Mouse (Mus musculus) brain, adult 2 months (tissue): Measurements from ENCODE around the gene Fndc3b.

Source experiments
- DNase-seq: peaks from one replicate; pipeline ENCODE4 v3.0.0; 2011; ENCODE audit warnings: low read depth, low spot score

Gene Fndc3b

GRCm38 (mm10) chr3:27557100-27558004, 153.8 kb downstream of the Fndc3b start:
- no peak for DNase-seq

- peak; percentile 87 for DNase-seq
These were observed 155.6 kb downstream of the Fndc3b start for GRCm38 (mm10) chr3:27555401-27555940.

DNA sequence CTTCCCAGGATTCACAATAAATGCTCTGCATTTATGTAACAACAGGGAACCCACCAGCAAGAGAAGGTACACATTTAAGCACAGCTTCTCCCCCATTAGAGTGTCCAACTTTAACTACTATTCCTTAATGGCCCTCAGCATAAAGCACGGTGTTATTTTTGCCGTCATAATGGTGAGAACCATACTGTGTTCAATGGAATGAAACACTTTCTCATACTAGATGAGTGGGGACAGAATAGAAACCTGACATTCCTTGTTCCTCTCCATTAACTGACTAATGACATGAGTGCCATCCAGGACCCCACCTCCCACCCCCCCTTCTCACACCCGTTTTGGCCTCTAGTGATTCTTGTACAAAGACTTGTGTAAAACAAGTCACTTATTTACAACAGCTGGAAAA, 156.8 kb downstream of the Fndc3b start:
- no peak for DNase-seq

DNA sequence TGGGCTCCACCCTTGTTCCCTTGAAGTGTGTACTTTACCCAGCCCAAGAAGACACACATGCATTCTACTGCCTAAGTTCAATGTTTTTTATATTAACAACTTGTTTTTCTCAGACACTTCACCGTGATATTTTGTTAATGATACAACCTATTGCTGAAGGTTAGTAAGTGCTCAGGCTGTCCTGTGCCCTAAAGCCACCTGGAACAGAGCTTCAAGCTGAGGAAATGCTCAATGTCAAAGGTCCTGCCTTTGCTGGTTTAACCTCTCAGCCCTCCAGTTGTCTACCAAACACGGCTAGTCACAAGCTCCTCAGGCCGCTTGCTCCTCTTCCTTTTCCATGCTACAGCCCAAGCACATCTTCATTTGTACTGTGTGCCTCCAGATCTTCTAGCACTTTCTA, 157.3 kb downstream of the Fndc3b start:
- DNase-seq = no peak

DNA sequence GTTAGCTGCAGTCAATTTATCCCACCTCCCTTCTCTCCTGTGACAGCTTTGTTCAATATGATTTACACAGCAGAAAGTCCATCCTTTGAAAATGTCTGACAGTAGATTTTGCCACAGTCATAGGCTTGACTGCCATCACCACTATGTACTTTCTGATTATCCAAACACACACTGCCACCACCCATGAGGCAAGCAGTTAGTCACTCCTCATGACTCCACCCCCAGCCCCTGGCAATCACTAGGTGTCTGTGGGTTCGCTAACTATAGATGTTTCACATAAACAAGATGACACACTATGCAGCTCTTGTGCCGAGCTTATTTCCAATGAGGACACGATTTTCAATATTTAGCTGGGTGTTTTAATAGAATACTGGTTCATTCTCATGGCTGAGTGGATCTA, 160.1 kb downstream of the Fndc3b start:
- DNase-seq = peak; percentile 61

GRCm38 (mm10) chr3:27550409-27550808, 160.7 kb downstream of the Fndc3b start:
- no peak for DNase-seq

DNA sequence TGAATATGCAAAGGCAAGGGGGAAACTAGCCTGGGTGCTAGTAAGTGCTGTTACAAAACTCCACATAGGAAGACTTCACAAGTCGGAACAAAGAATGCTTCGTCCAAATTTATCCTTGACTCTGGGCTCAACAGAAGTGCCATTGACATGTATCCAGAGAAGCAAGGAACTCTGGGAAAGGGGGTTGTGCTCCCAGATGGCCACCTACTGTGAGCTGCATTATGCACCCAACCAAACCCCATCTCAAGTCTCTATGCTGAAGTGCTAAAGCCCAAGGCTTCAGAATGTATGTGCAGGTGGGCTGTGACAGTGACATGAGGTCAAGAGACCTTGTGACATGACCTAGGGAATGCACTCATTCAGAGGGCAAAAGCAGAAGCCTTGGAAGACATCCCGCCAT, 165.5 kb downstream of the Fndc3b start:
- no peak for DNase-seq

DNA sequence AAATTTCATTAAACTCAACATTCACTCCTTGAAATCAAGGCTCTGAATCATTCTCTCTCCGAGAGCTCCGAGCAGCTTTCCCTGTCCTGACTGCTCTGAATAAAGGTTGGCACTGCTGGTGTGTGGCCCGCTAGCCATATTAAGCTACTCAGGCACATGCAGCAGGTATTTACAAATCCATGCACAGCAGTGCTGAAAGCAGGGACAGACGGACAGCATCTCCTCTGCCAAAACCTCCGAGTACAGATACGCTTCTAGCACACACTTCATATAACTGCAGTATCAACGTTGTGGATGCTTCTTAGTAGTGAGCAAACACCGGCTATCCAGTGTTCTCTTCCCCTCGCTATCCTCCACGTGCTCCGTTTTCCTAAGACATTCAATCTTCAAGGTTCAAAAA, 167.0 kb downstream of the Fndc3b start:
- no peak for DNase-seq

- DNase-seq = no peak
These were observed 169.3 kb downstream of the Fndc3b start for GRCm38 (mm10) chr3:27541841-27542240.

DNA sequence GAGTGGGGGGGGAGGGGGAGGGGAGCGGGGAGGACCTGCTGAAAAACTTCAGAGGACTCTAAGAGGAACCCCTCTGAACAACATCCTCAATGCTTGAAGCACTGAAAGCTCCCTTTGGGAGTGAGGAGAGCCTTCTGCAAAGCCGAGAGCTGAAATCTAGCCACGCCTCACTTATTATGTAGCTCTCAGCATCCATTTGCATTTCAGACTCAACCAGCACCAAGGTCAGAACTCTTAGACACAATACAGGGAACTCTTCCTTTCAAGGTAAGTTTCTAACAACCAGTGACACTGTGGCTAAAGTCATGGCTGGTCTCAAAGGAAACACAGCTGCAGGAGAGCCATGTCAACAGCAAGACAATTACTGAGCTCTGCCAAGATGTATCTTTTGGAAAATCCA, 169.9 kb downstream of the Fndc3b start:
- DNase-seq = no peak

DNA sequence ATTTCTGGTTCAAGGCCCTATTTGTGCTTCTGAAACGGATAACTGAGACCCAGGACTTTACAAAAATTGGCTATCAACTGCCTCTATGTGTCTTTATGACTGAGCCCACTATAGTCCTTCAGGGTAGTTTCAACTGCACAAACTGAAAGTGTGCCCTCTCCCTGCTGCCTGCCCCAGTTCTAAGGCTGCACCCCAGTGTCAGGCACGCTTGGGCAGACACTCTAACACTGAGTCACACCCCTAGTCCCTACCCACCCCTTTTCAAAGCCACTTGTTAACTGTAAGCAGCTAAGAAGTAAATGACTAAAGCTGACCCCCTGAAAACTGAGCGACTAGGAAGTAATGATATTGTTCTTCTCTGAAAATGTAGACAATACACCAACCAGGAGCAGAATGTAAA, 176.9 kb downstream of the Fndc3b start:
- DNase-seq = no peak

DNA sequence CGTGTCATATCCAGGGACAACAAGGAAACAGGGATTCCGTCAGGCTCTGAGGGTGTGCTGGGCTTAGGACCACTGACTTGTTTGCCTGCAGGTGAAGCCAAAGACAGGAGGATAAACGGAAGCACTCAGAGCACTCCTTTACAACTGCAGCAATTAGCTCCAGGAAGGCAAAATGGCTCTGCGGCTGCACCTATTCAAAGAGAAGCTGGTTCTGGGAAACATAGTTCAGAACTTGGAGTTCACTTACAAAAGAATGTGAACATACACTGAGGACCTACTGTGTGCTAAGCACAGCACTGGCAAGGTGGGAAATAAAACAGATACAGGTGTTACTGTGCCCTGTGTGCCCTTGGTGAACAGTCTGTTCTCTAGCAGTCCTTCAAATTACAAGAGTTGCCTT, 177.4 kb downstream of the Fndc3b start:
- no peak for DNase-seq

GRCm38 (mm10) chr3:27531993-27532392, 179.1 kb downstream of the Fndc3b start:
- no peak for DNase-seq

GRCm38 (mm10) chr3:27530370-27530769, 180.7 kb downstream of the Fndc3b start:
- no peak for DNase-seq

GRCm38 (mm10) chr3:27529221-27530051, 181.7 kb downstream of the Fndc3b start:
- DNase-seq = no peak

DNA sequence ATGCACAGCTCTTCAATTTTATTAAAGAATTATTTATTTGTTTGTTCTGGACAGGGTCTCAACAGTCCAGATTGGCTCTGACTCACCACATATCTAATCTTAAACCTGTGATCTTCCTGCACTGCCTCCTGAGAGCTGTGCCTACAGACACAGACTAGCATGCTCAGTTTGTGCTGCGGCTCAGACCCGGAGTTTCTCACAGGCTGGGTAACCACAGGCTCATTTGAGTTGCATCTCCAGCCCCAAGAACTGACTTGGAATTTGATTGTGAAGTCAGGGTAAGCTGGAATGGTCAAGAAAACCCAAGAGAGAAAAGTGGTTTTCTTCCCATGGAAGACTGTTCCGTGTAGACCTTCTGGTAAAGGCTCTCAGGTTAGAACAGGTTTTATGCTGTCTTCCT, 184.1 kb downstream of the Fndc3b start:
- no peak for DNase-seq

DNA sequence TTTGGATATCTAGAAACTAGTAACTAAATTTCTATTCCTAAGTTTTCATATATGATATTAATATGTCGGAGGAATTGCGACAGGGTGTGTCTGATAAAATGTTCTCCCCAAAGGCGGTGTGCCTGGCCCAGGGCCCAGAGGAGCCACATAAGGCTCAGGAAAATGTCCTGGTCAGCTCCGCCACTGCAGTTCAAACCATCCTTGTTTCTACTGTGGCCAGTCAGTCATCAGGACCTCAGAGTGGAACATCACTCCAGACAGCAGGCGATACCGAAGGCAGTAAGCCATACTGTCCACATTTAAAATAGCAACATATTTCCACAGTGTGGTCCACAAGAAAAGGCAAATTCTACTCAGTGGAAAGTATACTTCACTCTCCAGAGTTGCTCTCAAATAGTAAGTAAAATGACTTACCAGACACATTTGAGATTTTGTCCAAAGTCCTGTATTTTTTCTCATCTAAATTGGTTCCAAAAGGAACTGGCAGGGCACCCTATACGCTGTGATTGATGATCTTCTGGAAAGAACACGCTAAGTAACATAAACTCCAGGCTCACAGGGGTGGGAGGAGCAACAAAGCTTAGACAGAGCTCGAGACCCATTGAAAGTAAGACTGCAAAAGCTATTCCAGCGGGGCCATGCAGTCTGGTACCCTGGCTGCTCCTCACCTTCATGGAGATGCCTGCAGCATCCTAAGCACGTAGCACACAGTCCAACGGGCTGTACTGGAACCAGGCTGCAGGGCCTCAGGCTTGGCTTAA, 187.8 kb downstream of the Fndc3b start:
- DNase-seq = no peak

GRCm38 (mm10) chr3:27520391-27520790, 190.7 kb downstream of the Fndc3b start:
- DNase-seq = no peak

DNA sequence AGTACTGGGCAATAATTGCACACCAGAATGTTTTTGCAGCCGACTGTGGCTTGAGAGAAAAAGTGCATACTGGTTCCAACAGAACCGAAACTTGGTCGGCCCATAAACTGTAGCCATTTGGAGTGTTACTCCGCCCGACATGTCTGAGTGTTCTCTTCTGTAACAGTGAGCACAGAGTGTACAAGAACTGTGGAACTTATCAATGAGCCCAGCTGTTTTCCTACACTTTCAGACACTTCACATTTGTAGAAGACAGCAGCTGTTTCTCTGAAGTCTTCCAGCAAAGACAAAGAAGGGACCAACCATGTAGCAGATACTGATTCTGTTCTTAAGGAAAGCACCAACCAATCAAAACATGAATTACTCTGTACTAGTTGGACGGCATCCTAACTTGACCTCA, 191.6 kb downstream of the Fndc3b start:
- no peak for DNase-seq

DNA sequence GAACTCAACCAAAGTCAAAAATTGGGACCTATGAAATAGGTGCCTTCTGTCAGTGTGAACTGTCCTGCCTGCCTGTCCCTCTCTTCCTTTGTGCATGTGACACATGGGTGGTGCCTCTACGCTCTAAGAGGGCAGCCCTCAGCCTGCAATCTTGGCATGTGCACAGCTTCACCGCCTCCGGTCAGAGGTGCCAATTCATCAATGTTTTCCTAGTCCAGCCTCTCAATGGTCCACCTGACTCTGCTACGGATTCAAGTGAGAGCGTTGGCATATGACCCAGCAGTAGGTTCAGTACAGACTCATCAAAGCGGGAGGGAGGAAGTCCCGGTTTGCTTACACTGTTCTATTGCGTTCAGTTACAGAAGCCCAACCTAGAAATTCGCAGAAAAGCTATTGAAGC, 192.2 kb downstream of the Fndc3b start:
- no peak for DNase-seq

- peak; percentile 36 for DNase-seq
These were observed 194.6 kb downstream of the Fndc3b start for GRCm38 (mm10) chr3:27516536-27516935.

- DNase-seq = peak; percentile 75
These were observed 199.3 kb downstream of the Fndc3b start for GRCm38 (mm10) chr3:27511765-27512164.
